9 mouse cellular contexts compared by ENCODE assay signal in the genomic region with DNA sequence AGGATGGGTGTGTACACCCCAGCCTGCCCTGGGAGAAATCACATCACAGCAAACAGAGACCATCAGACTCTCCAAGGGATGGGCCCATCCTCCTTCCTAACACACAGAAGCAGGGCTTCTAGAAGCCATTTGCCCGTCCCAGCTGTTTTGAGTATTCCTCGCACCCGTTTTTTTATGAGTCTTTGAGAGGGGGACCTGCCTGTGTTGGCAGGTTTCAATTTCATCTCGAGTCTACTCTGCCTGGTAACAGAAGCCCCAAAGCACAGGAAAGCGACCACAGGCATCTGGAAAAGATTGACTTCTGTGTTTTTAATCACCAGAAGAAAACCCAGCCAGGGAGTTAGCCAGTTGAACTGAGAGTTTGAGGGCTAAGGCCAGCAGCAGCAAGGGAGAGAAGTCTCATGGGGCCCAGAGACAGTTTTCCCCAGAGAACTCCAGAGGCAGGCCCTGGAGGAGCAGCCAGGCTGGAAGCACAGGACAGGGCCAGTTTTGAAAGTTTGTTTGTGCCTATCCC. TPM values are rescaled to one million over a fixed set of nuclear protein-coding genes. Genes with fewer than 3 reads are reported as not detected.
A peak's percentile ranks its signal among the peaks of the same experiment; 100 is the strongest.
DNase-seq lines count a peak whose midpoint lies in the region; ATAC-seq and TF ChIP-seq lines count a peak whose summit lies in the region.
"Had no signal": no experiment of that assay in that cellular context is flagged by ENCODE, and none has a peak within 500 bp of the region (broad histone marks: within the 10 kb centered on the region; RNA-seq: fewer than 3 reads in every experiment).

No protein-coding gene starts in this region.

- no peaks in the 10 kb centered on the region for H3K27me3 ChIP-seq in testis, adult 2 months (ENCODE audit: control insufficient read depth, insufficient read depth, low read length)
- H3K27me3 ChIP-seq in limb, embryonic 13.5 days: no peaks in the 10 kb centered on the region

- 2% methylated on average over 5 of the region's 5 CpGs for WGBS in limb, embryonic 13.5 days

- H3K4me1 ChIP-seq in testis, adult 2 months (ENCODE audit: control insufficient read depth, insufficient read depth, low read length): peaks cover 2% of the 10 kb centered on the region; the same call in 1 of the 2 replicates
- H3K4me1 ChIP-seq in limb, embryonic 13.5 days: peaks cover 70% of the 10 kb centered on the region
- H3K4me1 ChIP-seq: megakaryocyte, embryonic 14.5 days had no signal

- peak overlapping the region; percentile 31; the same call in 1 of the 2 replicates for H3K9ac ChIP-seq in limb, embryonic 13.5 days

- H3K4me2 ChIP-seq in limb, embryonic 13.5 days (replicated peaks): peak overlapping the region; percentile 49

- H3K27ac ChIP-seq in testis, adult 2 months (ENCODE audit: control insufficient read depth, insufficient read depth, low read depth, low read length): peak overlapping the region; percentile 39; the same call in 1 of the 2 replicates
- peak overlapping the region; percentile 99 for H3K27ac ChIP-seq in limb, embryonic 13.5 days

- no peak for TF ChIP-seq POLR2A in testis, adult 2 months (IDR thresholded peaks at IDR 0.05; ENCODE audit: control insufficient read depth, low read depth, low read length)

- H3K36me3 ChIP-seq in testis, adult 2 months (ENCODE audit: control insufficient read depth, insufficient read depth, low read length): no peaks in the 10 kb centered on the region
- H3K36me3 ChIP-seq in limb, embryonic 13.5 days: no peaks in the 10 kb centered on the region

- H3K4me3 ChIP-seq in testis, adult 2 months (ENCODE audit: control insufficient read depth, low read depth, low read length): no peak overlapping the region
- H3K4me3 ChIP-seq in limb, embryonic 13.5 days: no peak overlapping the region
- H3K4me3 ChIP-seq: megakaryocyte, embryonic 14.5 days had no signal

- no peak for TF ChIP-seq CTCF in testis, adult 2 months (IDR thresholded peaks at IDR 0.05; ENCODE audit: control insufficient read depth, insufficient read depth, insufficient replicate concordance, low read depth, low read length)

- no peaks in the 10 kb centered on the region for H3K9me3 ChIP-seq in limb, embryonic 13.5 days

- DNase-seq in testis, postnatal 10 days (ENCODE audit: low spot score): no peak
- peak; percentile 95 for DNase-seq in forelimb bud, embryonic 11.5 days (ENCODE audit: low read depth, low spot score)
- no peak for DNase-seq in cerebellum, postnatal 10 days
- no peak for DNase-seq in adrenal gland, adult 2 months
- DNase-seq in cerebellum, adult 8-10 months: no peak

- ATAC-seq in limb, embryonic 13.5 days (ENCODE audit: low FRiP score, low read depth): peak; percentile 69
- ATAC-seq in megakaryocyte-erythroid progenitor cell, adult 5-6 weeks (replicated peaks; ENCODE audit: low FRiP score, low TSS enrichment, poor library complexity, severe bottlenecking): no peak

RNA-seq across cellular contexts. Expression of gene Sulf2, which starts 24.7 kb away (rescaled TPM):
- polyA plus RNA-seq in testis, adult 2 months (2012; rRNA removed): 14.2 and 15.6 TPM in 2 replicates
- 171 and 181 TPM in 2 replicates for polyA plus RNA-seq in limb, embryonic 13.5 days (2015; fragmentation: Nextera tagmentation; extraction: Ambion mirVana)
- 0.25 TPM in 1 of 2 replicates, not detected in the other for total RNA-seq in megakaryocyte-erythroid progenitor cell, adult 5-6 weeks (2014; fragmentation: Nextera tagmentation)
- total RNA-seq in megakaryocyte-erythroid progenitor cell, adult 5-6 weeks (2017): 0.42 and 2.3 TPM in 2 replicates
- total RNA-seq in adrenal gland, adult 2 months (2021): 100 to 1,000 TPM in 1 of 2 experiments, 10 to 100 TPM in 1; 56.3 to 119 TPM
- polyA plus RNA-seq in adrenal gland, adult 2 months (2012; rRNA removed): 36.8 and 65.7 TPM in 2 replicates
